Mouse (Mus musculus) layer of hippocampus, adult 9-10 months (tissue): ENCODE measurements around the gene Npcd.
A peak's percentile ranks its signal among the peaks of the same experiment; 100 is the strongest.

Experiments
- DNase-seq: peaks from one replicate; pipeline ENCODE4 v3.0.0; 2022; ENCODE audit warnings: low spot score

Npcd gene

DNA sequence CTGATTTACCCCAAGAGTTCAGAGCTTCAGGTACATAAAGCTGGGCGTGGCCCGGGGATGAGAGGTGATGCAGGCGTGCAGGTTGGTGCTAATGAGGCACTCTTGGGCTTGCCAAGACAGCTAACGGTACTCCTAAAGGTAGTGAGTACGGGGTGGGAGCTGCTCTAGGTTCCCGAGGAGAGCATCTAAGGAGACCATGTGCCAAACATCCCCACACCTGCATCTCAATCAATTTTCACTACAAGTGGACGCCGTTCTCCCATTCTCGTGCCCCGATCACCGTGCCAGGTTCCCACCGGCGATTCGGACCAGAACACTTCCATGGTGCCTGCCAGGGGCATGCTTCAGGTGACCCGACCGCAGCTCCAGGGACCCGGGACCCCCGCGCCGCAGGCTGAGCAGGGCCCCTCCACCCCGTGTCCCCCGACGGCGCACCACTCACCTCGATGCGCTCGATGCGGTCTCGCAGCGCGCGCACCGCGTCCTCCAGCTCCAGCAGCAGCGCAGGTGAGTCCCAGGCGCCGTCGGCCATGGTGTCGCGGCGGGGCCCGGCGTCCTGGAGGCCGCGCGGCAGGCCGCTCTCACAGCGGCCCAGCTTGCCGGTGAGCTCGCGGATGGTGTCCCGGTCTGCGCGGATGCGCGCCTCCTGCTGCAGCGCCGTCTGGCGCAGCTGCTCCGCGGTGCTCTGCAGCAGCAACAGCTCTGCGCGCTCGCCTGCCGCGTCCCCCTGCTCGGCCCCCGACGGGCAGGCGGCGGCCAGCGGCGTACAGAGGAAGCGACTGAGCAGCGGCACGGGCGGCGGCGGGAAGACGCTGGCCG, 30.3 kb downstream of the Npcd start:
- DNase-seq, result no peak

DNA sequence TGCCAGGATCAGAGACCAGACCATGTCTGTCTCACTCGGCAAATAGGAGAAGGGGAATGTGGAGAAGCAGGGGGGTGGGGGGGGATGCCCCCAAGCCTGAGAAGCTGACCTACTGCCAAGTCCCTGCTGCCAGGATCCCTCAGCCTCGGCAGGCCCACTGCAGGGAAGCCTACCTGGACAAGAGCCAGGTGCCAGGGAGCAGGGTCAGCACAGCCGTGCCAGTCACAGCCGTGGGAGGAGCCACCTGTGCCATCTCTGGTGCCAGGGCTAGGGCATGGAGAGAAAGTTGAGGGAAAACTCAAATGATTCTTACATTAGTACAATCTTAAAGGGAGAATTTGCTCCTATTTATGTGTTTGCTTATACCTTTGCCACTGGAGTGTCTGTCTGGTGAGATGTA, 31.7 kb downstream of the Npcd start:
- DNase-seq, result no peak

DNA sequence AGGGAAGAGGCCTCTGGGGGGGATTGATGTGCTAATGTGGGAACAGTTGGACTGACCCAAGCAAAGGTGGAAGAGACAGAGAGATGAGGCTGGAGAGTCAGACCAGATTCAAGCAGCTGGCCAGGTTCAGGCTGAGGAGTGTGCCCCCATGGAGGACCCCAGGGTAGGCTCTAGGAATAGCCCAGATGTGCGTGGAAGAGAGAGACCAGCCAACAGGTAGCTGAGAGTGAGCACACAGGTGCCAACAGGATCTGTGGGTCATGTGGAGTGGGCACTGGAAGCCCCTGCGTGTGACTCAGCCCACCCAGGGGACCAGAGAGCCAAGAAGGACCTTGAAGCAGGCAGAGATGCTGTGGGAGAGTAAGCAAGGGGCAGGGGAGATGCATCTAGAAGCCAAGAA, 32.4 kb downstream of the Npcd start:
- DNase-seq, result no peak

DNA sequence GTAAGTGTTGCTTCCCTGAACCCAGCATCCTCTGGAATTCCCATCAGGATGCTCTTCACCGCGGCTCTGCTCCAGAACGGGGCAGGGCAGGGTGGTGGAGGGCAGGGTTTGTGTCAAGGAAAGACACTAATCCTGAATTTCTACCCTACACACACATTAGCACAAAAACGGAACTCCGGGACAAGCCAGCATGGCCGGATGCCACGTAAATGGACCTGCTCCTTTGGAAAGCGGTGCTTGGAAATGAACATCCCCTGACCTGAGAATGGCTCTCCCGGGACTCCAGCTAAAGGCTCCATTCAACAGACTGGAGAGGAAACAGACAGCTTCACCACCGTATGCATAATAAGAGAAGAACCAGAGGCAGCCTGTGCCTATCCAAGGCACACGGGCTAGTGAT, 33.3 kb downstream of the Npcd start:
- DNase-seq, result no peak

DNA sequence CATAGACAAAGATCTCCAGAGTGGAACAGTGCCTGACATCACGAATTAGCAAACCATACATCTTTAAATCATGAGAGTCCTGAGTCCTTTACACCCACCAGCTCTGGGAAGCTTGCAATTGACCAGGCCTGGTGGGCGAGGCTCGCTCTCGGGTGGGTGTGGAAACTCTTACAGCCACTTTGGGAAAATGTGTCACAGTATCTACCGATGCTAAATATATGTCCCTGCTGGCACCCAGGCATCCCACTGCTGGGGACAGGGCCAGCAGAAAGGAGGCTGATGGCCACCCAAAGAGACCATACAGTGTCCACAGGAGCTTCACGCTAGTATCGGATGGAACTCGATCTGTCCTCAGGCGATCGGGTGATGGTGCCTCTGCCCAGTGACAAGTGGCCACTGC, 35.4 kb downstream of the Npcd start:
- no peak for DNase-seq

DNA sequence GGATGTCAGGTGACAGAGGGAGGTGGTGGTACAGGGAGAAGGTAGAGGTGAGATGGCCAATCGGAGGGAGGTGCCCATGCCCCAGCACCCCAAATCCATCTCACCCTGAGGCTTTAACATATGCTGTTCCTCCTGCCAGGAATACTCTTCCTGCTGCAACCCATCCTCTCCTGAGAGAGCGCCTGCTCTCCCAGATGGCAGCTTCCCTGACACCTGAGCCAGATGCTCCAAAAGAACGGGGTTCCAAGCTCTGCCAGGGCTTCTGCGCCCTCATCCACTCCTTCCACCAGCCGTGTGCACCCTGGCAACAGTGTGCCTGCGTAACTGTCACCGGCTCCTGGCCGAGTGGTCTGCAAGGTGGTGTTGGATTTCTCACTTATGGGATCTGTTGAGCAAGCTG, 36.4 kb downstream of the Npcd start:
- no peak for DNase-seq

DNA sequence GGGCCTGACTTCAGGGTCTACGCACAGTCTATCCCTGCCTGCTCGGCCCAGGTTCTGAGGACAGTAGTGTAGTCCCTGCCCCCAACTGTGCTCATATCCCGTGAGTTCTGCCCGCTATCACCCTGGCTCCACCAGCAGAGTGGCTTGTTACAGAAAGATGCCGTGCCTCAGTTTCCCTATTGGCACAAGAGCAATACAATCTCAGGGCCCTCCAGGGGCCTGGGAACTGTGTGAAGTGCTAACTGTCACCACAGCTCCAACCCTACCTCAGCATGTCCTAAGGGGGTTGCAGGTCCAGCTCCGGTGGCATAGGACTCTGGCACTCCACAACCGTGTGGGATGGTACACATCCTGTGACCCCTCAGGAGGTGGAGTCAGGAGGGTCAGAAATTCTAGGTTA, 36.9 kb downstream of the Npcd start:
- no peak for DNase-seq

DNA sequence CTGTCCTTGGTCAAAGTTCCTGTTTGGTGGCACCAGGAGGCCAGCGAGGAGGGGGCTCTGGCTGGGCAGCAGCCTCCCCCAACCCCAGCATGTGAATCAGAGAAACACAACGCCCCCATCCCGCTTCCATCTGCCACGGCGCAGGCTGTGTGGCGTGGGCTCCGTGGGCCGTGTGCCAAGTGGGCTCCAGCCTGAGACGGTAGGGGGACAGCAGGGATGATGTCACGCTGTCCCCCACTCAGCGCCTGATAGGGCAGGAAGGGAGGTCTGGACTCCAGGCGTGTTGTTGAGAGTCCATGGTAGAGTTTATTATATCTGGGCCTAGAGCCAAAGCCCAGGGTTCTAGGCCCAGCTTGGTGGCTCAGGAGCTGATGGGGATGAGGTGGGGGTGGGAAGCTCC, 37.8 kb downstream of the Npcd start:
- no peak for DNase-seq

DNA sequence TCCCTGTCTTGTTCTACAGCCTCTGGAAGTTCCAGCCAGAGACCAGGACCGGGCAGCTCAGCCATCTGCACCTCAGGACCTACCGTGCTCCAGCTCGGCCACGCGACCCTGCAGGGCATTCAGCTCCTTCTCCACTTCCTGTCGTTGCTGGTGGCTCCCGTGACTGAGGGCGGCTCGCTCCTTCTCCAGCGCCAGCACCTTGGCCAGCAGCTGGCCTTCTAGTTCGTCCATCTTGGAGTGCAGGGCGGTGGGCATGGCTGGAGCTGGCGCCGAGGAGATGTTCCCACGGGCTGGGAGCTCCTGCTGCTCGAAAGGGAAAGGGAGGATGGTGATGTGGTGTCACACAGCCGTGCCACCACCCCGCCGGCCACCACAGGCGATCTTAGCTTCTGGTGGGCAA, 39.9 kb downstream of the Npcd start:
- no peak for DNase-seq

DNA sequence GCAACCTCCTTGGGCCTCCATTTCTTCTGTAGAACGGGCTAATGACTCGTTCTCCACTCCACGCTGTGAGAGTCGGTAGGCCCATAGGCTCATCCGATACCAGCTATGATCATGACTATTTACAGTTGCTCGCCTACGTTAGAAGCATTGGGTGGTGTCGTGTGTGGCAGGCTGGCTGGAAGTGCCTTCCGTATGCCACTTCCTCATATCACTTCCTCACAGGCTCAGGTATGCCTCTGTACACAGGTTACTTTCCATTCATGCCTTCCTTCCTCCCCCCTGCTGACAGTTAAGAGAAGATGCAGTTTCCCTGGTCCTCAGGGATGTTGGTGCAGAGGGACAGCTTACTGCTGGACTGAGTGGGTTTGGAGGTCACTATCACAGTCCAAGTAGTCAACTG, 41.0 kb downstream of the Npcd start:
- DNase-seq, result no peak

DNA sequence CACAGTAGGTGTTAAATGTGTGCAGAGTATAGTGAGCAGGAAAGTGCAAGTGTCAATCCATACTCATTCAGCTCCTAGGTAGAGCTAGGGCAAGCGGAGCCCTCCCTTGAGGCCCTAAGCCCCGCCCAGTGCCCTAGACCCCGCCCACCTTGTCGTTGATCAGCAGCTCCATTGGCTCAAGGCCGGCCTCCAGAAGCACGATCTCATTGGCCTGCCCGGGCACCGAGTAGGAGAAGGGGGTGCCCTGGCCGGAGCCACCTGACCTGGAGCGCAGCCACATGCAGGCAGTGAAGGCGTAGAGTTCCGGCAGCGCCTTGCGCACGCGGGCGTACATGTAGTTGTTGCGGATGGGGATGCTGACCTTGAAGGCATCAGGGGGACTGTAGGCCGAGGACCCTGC, 41.6 kb downstream of the Npcd start:
- DNase-seq, result no peak

DNA sequence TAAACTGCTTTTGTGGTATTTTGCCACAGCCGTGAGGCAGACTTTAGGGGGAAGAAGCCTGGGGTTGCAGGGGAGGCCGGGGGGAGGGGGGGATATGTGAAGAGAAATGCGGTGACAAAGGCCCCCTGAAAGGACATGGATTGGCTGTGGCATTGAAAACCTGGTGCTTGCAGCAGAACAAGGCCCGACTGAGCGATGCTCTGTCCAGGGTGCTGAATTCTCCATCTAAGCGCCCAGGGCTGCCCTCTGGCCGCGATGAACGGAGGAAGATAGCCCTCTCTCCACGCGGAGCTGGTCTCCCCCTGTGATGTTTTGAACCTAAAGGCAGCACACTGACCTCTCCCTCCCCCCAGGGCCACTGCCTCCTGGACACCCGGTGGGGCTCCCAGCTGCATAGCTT, 42.5 kb downstream of the Npcd start:
- DNase-seq, result no peak

DNA sequence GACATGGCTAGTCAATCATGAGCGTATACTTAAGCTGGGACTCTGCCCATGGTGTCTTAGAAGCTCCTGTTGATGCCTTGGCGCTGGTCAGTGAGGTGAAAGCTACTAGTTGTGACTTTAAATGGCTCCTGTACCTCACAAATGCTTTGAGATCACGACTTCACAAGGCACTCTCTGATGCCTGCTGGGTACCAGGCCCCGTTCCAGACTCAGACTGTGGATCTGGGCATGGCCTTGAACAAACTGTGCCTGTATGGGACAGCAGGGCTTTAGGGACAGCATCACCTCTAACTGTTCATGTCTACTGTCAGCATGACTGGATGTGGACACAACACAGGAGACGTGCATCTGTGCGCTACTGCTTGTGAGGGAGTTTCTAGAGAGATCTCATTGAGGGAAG, 43.1 kb downstream of the Npcd start:
- DNase-seq, result no peak

DNA sequence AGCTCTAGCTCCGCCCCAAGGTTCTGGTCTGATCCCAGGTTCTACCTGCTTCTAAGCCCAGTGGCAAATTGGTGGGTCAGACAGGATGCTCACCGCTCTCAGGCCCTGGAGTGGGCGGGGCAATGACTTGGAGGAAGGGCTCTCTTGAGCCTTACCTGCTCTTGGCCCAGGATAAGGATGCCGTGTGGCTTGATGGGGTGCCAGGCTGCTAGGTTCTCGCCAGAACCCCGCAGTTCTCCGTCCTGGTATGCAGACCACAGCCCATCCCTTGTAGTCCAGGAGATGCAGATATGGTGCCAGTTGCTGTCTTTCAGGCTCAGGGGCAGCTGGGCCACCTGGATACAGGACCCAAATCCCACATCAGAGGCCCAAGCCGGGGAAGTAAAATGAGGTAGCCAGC, 43.9 kb downstream of the Npcd start:
- DNase-seq, result no peak

DNA sequence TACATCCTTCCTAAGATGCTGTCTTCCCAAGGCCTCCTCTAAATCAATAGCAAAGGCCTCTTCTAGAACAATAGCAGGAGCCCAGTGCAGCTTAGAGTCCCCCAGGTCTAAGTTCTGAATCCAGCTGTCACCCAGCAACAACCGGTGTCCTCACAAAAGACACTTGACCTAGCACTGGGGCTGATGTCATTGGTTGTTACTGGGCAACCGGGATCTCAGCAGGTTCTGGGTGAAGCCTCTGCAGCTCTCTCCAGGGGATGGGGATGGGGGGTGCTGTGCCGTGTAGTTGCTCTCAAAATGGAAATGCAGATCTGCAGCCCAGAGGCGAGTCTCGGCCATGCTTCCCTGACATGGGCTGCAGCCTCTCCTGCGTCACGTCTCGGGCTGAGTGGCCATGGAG, 46.2 kb downstream of the Npcd start:
- DNase-seq, result no peak

DNA sequence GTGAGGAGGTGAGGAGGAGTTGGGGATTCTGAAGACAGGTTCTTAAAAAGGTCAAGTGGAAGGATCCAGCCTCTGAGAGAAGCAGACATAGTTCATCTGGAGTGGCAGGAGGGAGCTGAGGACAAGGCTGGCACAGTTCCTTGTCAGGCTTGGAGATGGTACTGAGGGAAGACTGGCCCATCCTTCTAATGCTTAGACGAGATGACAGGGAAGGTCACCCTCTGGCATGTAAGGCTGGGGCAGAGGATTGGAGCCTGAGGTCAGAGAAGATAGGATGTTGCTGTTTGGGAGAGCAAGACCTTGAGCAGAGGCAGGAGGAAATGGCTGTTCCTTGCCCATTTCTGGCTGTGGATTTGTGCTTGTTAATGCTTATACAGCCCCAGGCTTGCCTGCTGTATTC, 49.0 kb downstream of the Npcd start:
- no peak for DNase-seq

DNA sequence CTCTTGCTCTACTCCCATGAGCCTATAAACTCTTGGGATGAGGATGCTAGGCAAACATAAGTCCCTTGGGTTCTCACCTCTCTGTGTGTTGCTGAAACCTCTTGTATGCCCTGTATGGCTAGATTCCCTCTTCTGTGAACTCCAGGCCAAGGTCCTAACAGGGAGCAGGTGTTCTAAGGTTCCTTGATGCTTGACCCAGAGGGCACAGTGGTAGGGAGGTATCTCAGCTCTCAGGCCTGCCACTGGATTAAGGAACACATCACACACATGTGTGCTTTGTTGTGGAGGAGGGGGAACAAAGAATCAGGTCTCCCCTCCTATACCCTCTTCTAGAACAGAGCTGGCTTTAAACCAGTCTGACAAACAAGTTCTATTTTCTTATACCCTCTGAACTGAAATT, 56.3 kb downstream of the Npcd start, which contains the start of gene Dnal4:
Dnal4 (minus strand) TSS at position 101 of the 400 bp plus-strand sequence.
- DNase-seq, result no peak

DNA sequence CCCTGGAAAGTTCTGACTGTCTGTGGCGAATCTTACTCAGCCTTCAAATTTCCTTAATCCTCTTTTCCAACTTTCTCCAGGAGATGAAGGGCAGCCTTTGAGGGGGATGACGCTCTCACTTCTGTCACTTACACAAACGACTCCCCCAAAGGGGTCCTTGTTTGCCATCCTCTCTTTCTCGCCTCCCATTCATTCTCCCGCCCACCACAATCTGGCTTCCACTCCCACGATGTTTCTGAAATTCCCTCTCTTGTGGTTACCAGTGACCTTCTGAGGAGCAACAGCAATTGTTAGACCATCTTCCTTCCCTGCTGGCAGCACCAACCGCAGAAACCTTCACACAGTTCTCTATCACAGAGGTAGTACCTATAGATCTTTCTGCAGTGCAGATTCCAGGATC, 58.4 kb downstream of the Npcd start:
- no peak for DNase-seq

DNA sequence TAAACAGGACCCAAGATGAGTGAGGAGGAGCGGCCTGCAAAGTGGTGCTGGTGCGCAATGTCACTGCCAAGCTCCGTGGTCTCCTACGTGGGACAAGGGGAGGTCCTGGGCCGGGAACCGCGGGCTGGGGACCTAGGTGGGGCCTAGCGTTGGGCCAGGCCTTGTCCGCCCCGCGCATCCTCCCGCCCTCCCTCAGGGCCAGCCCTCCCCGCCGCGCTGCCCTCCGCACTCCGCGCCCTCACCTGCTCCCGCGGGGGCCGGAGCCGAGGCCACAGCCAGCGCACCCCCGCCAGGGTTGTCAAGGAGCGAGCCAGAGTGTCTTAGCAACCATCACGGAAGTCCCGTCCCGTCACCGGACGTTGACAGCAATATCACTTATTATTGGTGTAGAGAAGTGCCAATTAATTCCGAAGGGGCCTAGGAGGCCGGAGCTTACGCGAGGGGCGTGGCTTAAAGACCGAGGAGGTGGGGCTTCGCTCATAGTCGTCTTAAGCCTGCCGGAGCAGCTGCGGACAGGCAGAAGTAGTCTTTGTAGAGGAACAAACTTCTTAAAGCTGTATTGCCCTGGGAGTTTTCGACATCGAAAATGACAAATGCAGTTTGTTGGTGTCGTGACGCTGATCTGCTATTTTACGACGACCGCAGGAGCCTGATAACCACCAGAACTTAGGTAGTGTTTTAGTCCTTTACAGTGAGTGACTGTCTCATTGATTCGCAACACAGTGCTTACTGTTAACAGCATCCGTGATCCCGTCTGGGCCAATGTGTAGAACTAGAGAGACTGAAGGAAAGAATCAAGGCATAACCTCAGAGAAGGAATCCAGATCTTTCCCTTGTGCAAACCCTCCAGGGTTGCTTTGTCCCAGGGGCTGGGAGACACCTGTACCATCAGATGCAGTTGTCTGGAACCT, 59.7 kb downstream of the Npcd start:
- peak; percentile 96 for DNase-seq

DNA sequence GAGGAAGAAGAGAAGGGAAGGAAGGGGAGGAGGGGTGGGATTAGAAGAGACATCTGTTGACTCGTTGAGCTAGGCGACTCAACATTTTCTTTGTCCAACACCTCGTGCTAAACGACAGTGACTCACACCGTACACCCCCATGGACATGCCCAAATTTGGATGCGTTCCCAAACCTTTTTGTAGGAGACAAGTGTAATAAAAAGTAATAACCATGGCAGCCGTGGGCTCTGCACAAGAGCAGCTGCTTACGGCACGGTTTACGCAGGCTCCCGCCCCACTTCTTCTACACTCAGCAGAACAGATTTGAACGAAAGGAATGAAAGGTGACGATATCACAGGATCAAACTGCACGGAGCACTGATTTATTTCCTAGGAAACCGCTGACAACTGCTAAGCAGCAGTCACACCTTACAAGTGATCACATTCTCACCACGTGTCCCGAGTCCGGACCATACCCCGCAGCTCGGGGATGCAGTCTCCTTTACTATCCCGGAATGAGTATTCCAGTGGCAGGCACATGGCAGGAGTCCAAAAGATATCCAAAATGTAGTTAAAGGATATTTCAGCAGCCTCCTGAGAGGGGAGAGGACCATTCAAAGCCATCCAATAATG, 63.3 kb downstream of the Npcd start:
- no peak for DNase-seq

DNA sequence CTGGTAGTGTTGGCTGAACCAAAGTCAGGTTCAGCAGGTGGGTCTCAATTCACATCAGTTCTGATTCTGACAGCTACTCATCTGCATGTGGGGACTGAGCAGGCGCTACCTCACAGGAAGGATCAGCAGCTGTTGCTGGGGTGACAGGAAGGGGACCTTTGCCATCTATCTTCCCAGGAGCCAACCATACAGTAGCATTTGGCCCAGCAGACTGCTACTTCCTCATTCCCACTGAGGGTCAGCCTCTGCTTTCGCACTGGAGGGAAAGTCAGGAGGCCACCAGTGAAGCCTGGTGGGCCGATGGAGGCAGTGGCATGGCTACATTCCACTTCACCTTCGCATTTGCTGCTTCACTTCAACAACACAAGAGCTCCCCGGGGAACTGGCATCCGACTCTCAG, 65.7 kb downstream of the Npcd start:
- DNase-seq, result no peak

DNA sequence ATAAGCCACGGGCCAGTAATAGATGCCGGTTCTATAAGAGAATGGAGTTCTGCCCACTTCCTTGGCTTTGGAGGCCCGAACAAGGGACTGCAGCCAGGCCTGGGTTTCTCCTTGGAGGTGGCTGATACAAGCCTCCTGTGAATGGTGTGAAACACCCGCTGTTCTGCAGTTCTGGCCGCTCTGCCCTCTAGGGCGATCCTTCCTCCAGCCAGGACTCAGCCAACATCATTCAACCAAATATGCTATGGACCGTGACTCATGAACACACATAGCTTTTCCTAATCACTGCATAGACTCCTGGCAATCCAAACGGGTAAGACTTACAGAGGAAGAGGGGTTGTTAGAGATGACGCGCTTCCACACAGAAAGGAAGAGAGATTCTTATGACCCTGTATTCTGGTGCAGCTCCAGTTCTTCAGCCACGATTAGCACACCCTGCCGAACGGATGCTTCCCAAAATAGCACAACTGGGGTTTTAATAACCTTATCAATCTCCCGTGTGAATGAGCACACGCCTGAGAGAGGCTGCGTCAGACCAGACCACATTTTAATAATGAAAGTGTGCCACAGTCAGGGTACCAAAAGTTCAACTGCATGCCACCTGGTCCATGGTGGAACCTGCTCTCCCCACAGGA, 66.6 kb downstream of the Npcd start:
- DNase-seq, result no peak
